8 mouse cellular contexts compared by ENCODE assay signal in genomic region chr15:25633674-25634340, GRCm38 (mm10). TPM values are rescaled to one million over a fixed set of nuclear protein-coding genes. Genes with fewer than 3 reads are reported as not detected.
DNase-seq lines count a peak whose midpoint lies in the region; ATAC-seq and TF ChIP-seq lines count a peak whose summit lies in the region.

No protein-coding gene starts in this region.

- no peak overlapping the region for H3K27ac ChIP-seq in forebrain, embryonic 14.5 days (ENCODE audit: low read depth, low read length)
- no peak overlapping the region for H3K27ac ChIP-seq in forebrain, embryonic 10.5 days
- H3K27ac ChIP-seq in limb, embryonic 10.5 days, result peak overlapping the region; percentile 43; the same call in 1 of the 2 replicates
- peak overlapping the region; percentile 7; the same call in 1 of the 2 replicates for H3K27ac ChIP-seq in testis, adult 2 months (ENCODE audit: control insufficient read depth, insufficient read depth, low read depth, low read length)

- WGBS in forebrain, embryonic 14.5 days, result 75% methylated on average over 13 of the region's 13 CpGs
- WGBS in forebrain, embryonic 10.5 days, result 94% methylated on average over 13 of the region's 13 CpGs
- WGBS in limb, embryonic 10.5 days, result 93% methylated on average over 13 of the region's 13 CpGs

- H3K9ac ChIP-seq in forebrain, embryonic 14.5 days (ENCODE audit: low read length), result no peak overlapping the region

- peak; percentile 40; the same call in 1 of the 2 replicates for ATAC-seq in forebrain, embryonic 14.5 days

- peak; percentile 45 for DNase-seq in forebrain, embryonic 14.5 days (ENCODE audit: low spot score)
- DNase-seq in forebrain, embryonic 10.5 days (ENCODE audit: extremely low spot score, low spot score), result no peak
- peak; percentile 35 to 49 for DNase-seq in right cerebral cortex, postnatal 10 days (ENCODE audit: low spot score in 2 of 2)
- no peak for DNase-seq in right cerebral cortex, postnatal 25 days
- no peak for DNase-seq in limb, embryonic 10.5 days (ENCODE audit: low spot score)
- no peak for DNase-seq in layer of hippocampus, adult 18-20 months (ENCODE audit: low spot score in 2 of 2)
- DNase-seq in layer of hippocampus, postnatal 10 days (ENCODE audit: low spot score in 2 of 2), result no peak

- H3K4me2 ChIP-seq in forebrain, embryonic 14.5 days (ENCODE audit: low read length), result no peak overlapping the region

- H3K9me3 ChIP-seq in forebrain, embryonic 14.5 days (replicated peaks; ENCODE audit: control insufficient read depth, low read length), result no peaks in the 10 kb centered on the region
- no peaks in the 10 kb centered on the region for H3K9me3 ChIP-seq in forebrain, embryonic 10.5 days
- H3K9me3 ChIP-seq in limb, embryonic 10.5 days (replicated peaks), result no peaks in the 10 kb centered on the region

- H3K36me3 ChIP-seq in forebrain, embryonic 14.5 days (ENCODE audit: control insufficient read depth, insufficient read depth, low read length), result no peaks in the 10 kb centered on the region
- H3K36me3 ChIP-seq in forebrain, embryonic 10.5 days (replicated peaks), result no peaks in the 10 kb centered on the region; the same call in 1 of the 2 replicates
- H3K36me3 ChIP-seq in limb, embryonic 10.5 days, result peaks cover 22% of the 10 kb centered on the region
- H3K36me3 ChIP-seq in testis, adult 2 months (ENCODE audit: control insufficient read depth, insufficient read depth, low read length), result no peaks in the 10 kb centered on the region

- H3K4me3 ChIP-seq in forebrain, embryonic 14.5 days (ENCODE audit: low read depth, low read length), result no peak overlapping the region
- no peak overlapping the region for H3K4me3 ChIP-seq in forebrain, embryonic 10.5 days
- no peak overlapping the region for H3K4me3 ChIP-seq in limb, embryonic 10.5 days
- no peak overlapping the region for H3K4me3 ChIP-seq in testis, adult 2 months (ENCODE audit: control insufficient read depth, low read depth, low read length)

- no peaks in the 10 kb centered on the region for H3K27me3 ChIP-seq in forebrain, embryonic 14.5 days (replicated peaks; ENCODE audit: control insufficient read depth, insufficient read depth, low read length)
- no peaks in the 10 kb centered on the region for H3K27me3 ChIP-seq in forebrain, embryonic 10.5 days (ENCODE audit: poor library complexity, severe bottlenecking)
- H3K27me3 ChIP-seq in limb, embryonic 10.5 days (ENCODE audit: low read depth, poor library complexity, severe bottlenecking), result no peaks in the 10 kb centered on the region
- H3K27me3 ChIP-seq in testis, adult 2 months (ENCODE audit: control insufficient read depth, insufficient read depth, low read length), result no peaks in the 10 kb centered on the region

- no peak for TF ChIP-seq POLR2A in testis, adult 2 months (IDR thresholded peaks at IDR 0.05; ENCODE audit: control insufficient read depth, low read depth, low read length)

- no peak for TF ChIP-seq CTCF in testis, adult 2 months (IDR thresholded peaks at IDR 0.05; ENCODE audit: control insufficient read depth, insufficient read depth, insufficient replicate concordance, low read depth, low read length)

- no peaks in the 10 kb centered on the region for H3K4me1 ChIP-seq in forebrain, embryonic 14.5 days (ENCODE audit: control insufficient read depth, insufficient read depth, low read length)
- peaks cover 14% of the 10 kb centered on the region; the same call in 1 of the 2 replicates for H3K4me1 ChIP-seq in forebrain, embryonic 10.5 days
- peaks cover 69% of the 10 kb centered on the region for H3K4me1 ChIP-seq in limb, embryonic 10.5 days
- H3K4me1 ChIP-seq in testis, adult 2 months (ENCODE audit: control insufficient read depth, insufficient read depth, low read length), result peaks cover 2% of the 10 kb centered on the region; the same call in 1 of the 2 replicates

RNA-seq across cellular contexts. Expression of gene Myo10, which starts 11.5 kb away (rescaled TPM):
- 36.2 and 41.6 TPM in 2 replicates for polyA plus RNA-seq in forebrain, embryonic 14.5 days (2014; fragmentation: Nextera tagmentation; extraction: Ambion mirVana)
- polyA plus RNA-seq in forebrain, embryonic 10.5 days (2016; fragmentation: Nextera tagmentation; extraction: Ambion mirVana), result 66.3 and 68.8 TPM in 2 replicates
- 38.5 and 47.2 TPM in 2 replicates for polyA plus RNA-seq in limb, embryonic 10.5 days (2016; fragmentation: Nextera tagmentation; extraction: Ambion mirVana)
- 15.1 and 17.5 TPM in 2 replicates for polyA plus RNA-seq in testis, adult 2 months (2012; rRNA removed)
- 10 to 100 TPM; 49.7 to 50.7 TPM for total RNA-seq in layer of hippocampus, adult 18-20 months (2021)
- total RNA-seq in layer of hippocampus, postnatal 10 days (2021), result 10 to 100 TPM; 71.4 to 77.1 TPM

Comparison
In these comparisons a context has a peak if more than half of its experiments do, and no peak if none do; other contexts are left out.
1. DNase-seq: peak in forebrain, embryonic 14.5 days (single experiment) and right cerebral cortex, postnatal 10 days (2 of 2); none in forebrain, embryonic 10.5 days (single experiment), right cerebral cortex, postnatal 25 days (single experiment), limb, embryonic 10.5 days (single experiment), layer of hippocampus, adult 18-20 months (0 of 2) and layer of hippocampus, postnatal 10 days (0 of 2).
2. H3K27ac ChIP-seq: peak in limb, embryonic 10.5 days (single experiment) and testis, adult 2 months (single experiment); none in forebrain, embryonic 14.5 days (single experiment) and forebrain, embryonic 10.5 days (single experiment).